Mouse (Mus musculus) brain, embryonic 14.5 days (tissue): ENCODE data around the gene Dstyk.

Experiments used
- CTCF ChIP-seq: fragments of 200-500 bp; IDR thresholded peaks from 2 replicates; pipeline ENCODE4 v1.5.1; 2012; ENCODE audit warnings: inconsistent platforms, mild to moderate bottlenecking, moderate library complexity, borderline replicate concordance; ENCODE audit not compliant: insufficient read depth, insufficient read length; ENCODE audit errors: extremely low read depth
- POLR2A ChIP-seq: fragments of 200-500 bp; IDR thresholded peaks from 2 replicates; pipeline ENCODE4 v1.6.1; 2012; ENCODE audit warnings: mild to moderate bottlenecking, inconsistent platforms, borderline replicate concordance; ENCODE audit not compliant: poor library complexity, insufficient read depth, insufficient read length, severe bottlenecking; ENCODE audit errors: extremely low read depth

DNA sequence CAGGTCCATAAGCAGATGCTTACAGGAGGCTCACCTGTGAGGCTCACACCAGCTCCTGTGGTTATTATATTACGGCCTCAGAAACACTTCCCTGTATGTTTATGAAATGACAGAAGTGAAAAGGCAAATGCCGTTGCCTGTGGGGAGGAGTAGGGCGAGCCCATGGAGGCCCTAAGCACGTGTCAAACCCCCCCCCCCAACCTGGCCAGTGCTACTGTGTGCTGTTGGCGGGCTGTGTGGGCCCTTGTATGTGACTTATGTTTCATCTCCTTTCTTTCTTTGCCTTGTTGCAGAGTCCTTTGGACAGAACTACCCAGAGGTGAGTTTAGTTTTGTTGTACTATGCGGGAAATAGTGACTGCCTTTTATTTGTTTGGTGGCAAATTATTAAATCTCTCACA is 66.4 kb downstream of the Dstyk start:
- no peak for TF ChIP-seq CTCF
- no peak for TF ChIP-seq POLR2A
